Mouse (Mus musculus): ENCODE results near the gene Nanog. TPM values are rescaled to one million over a fixed set of nuclear protein-coding genes. Genes with fewer than 3 reads are reported as not detected.

Nanog gene
- total and polyA plus RNA-seq, 3 experiments, result 0.27 TPM; not detected in 2

DNA sequence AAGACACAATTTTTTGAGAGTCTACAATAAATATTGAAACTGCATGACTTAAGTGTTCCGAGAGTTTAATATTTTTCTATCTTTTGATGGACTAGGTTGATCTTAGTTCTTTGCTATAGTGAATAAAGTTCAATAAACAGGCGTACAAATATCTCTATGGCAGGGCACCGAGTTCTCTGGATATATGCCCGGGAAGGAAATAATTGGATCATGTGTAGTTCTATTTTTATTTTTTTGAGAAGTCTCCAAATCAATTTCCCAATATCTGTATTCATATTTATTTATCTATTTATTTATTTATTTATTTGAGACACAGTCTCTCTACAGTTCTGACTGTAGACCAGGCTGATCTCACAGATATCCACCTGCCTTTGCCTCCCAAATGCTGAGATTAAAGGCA, 36.4 kb upstream of the Nanog start:
- ATAC-seq (ENCODE audit: extremely low read depth, insufficient number of reproducible peaks, low FRiP score, poor library complexity, severe bottlenecking) (no peak), DNase-seq (ENCODE audit: low spot score) (no peak)
- no peaks in the 10 kb centered on the region for H3K9me3 ChIP-seq (replicated peaks)
- H3K36me3 ChIP-seq (replicated peaks), result no peaks in the 10 kb centered on the region
- TF ChIP-seq TAL1 (conservative IDR thresholded peaks at IDR 0.05; ENCODE audit: low read depth, low read length) (no peak), GATA2 (IDR thresholded peaks at IDR 0.05; ENCODE audit: borderline replicate concordance, low read depth, low read length) (no peak), CTCF (IDR thresholded peaks at IDR 0.05; ENCODE audit: low read depth, low read length) (no peak), GATA1 (IDR thresholded peaks at IDR 0.05; ENCODE audit: borderline replicate concordance, low read length) (no peak), POLR2AphosphoS5 (IDR thresholded peaks at IDR 0.05; ENCODE audit: insufficient replicate concordance, low read depth, low read length) (no peak)
- no peaks in the 10 kb centered on the region for H3K27me3 ChIP-seq (ENCODE audit: insufficient read depth, low read length)
- H3K4me1 ChIP-seq (ENCODE audit: insufficient read depth, low read depth, low read length), result no peaks in the 10 kb centered on the region
- H3K4me3 ChIP-seq (ENCODE audit: low read depth, low read length), result no peak overlapping the region

GRCm38 (mm10) chr6:122672746-122673145, 34.5 kb upstream of the Nanog start:
- ATAC-seq (ENCODE audit: extremely low read depth, insufficient number of reproducible peaks, low FRiP score, poor library complexity, severe bottlenecking), result no peak
- H3K4me1 ChIP-seq (ENCODE audit: insufficient read depth, low read depth, low read length), result no peaks in the 10 kb centered on the region
- H3K36me3 ChIP-seq (replicated peaks), result no peaks in the 10 kb centered on the region
- no peak for TF ChIP-seq TAL1 (conservative IDR thresholded peaks at IDR 0.05; ENCODE audit: low read depth, low read length)
- no peak for TF ChIP-seq GATA1 (IDR thresholded peaks at IDR 0.05; ENCODE audit: borderline replicate concordance, low read length)
- TF ChIP-seq POLR2AphosphoS5 (IDR thresholded peaks at IDR 0.05; ENCODE audit: insufficient replicate concordance, low read depth, low read length), result no peak
- no peak for TF ChIP-seq GATA2 (IDR thresholded peaks at IDR 0.05; ENCODE audit: borderline replicate concordance, low read depth, low read length)
- no peak for TF ChIP-seq CTCF (IDR thresholded peaks at IDR 0.05; ENCODE audit: low read depth, low read length)
- DNase-seq (ENCODE audit: low spot score), result no peak
- no peaks in the 10 kb centered on the region for H3K27me3 ChIP-seq (ENCODE audit: insufficient read depth, low read length)
- no peaks in the 10 kb centered on the region for H3K9me3 ChIP-seq (replicated peaks)
- H3K4me3 ChIP-seq (ENCODE audit: low read depth, low read length), result no peak overlapping the region

- Histone ChIP-seq H3K4me1 (ENCODE audit: insufficient read depth, low read depth, low read length) (no peaks in the 10 kb centered on the region), H3K9me3 (replicated peaks) (no peaks in the 10 kb centered on the region), H3K4me3 (ENCODE audit: low read depth, low read length) (no peak overlapping the region), H3K36me3 (replicated peaks) (no peaks in the 10 kb centered on the region), H3K27me3 (ENCODE audit: insufficient read depth, low read length) (0 out of 2 replicates have a peak, but pooled peaks cover 2% of the 10 kb centered on the region)
- no peak for TF ChIP-seq CTCF (IDR thresholded peaks at IDR 0.05; ENCODE audit: low read depth, low read length)
- TF ChIP-seq GATA1 (IDR thresholded peaks at IDR 0.05; ENCODE audit: borderline replicate concordance, low read length), result no peak
- no peak for TF ChIP-seq TAL1 (conservative IDR thresholded peaks at IDR 0.05; ENCODE audit: low read depth, low read length)
- TF ChIP-seq POLR2AphosphoS5 (IDR thresholded peaks at IDR 0.05; ENCODE audit: insufficient replicate concordance, low read depth, low read length), result no peak
- no peak for TF ChIP-seq GATA2 (IDR thresholded peaks at IDR 0.05; ENCODE audit: borderline replicate concordance, low read depth, low read length)
- DNase-seq (ENCODE audit: low spot score), result no peak
- no peak for ATAC-seq (ENCODE audit: extremely low read depth, insufficient number of reproducible peaks, low FRiP score, poor library complexity, severe bottlenecking)
Observed at GRCm38 (mm10) chr6:122682646-122683045, 24.6 kb upstream of the Nanog start.

DNA sequence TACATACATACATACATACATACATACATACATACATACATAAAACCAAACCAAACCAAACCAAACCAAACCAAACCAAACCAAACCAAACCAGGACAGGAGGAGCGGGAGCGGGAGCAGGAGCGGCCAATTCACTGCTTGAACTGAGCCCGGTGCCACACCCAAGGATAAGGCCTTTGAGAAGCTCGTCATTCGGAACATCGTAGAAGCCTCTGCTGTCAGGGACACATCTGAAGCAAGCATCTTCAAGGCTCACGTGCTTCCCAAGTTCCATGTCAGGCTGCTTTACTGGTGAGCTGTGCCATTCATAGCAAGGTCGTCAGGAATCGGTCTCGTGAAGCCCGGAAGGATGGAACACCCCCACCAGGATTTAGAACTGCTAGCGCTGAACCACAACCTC, 20.6 kb upstream of the Nanog start:
- Histone ChIP-seq H3K27me3 (ENCODE audit: insufficient read depth, low read length) (0 out of 2 replicates have a peak, but pooled peaks cover 2% of the 10 kb centered on the region), H3K4me1 (ENCODE audit: insufficient read depth, low read depth, low read length) (no peaks in the 10 kb centered on the region), H3K4me3 (ENCODE audit: low read depth, low read length) (no peak overlapping the region), H3K36me3 (replicated peaks) (no peaks in the 10 kb centered on the region), H3K9me3 (replicated peaks) (no peaks in the 10 kb centered on the region)
- DNase-seq (ENCODE audit: low spot score) (no peak), ATAC-seq (ENCODE audit: extremely low read depth, insufficient number of reproducible peaks, low FRiP score, poor library complexity, severe bottlenecking) (no peak)
- no peak for TF ChIP-seq GATA1 (IDR thresholded peaks at IDR 0.05; ENCODE audit: borderline replicate concordance, low read length)
- TF ChIP-seq CTCF (IDR thresholded peaks at IDR 0.05; ENCODE audit: low read depth, low read length), result no peak
- no peak for TF ChIP-seq TAL1 (conservative IDR thresholded peaks at IDR 0.05; ENCODE audit: low read depth, low read length)
- TF ChIP-seq POLR2AphosphoS5 (IDR thresholded peaks at IDR 0.05; ENCODE audit: insufficient replicate concordance, low read depth, low read length), result no peak
- no peak for TF ChIP-seq GATA2 (IDR thresholded peaks at IDR 0.05; ENCODE audit: borderline replicate concordance, low read depth, low read length)

GRCm38 (mm10) chr6:122689411-122690055, 17.8 kb upstream of the Nanog start:
- H3K4me1 ChIP-seq (ENCODE audit: insufficient read depth, low read depth, low read length), result no peaks in the 10 kb centered on the region
- no peak overlapping the region for H3K4me3 ChIP-seq (ENCODE audit: low read depth, low read length)
- H3K9me3 ChIP-seq (replicated peaks), result no peaks in the 10 kb centered on the region
- TF ChIP-seq CTCF (IDR thresholded peaks at IDR 0.05; ENCODE audit: low read depth, low read length), result no peak
- no peak for TF ChIP-seq POLR2AphosphoS5 (IDR thresholded peaks at IDR 0.05; ENCODE audit: insufficient replicate concordance, low read depth, low read length)
- no peak for TF ChIP-seq GATA1 (IDR thresholded peaks at IDR 0.05; ENCODE audit: borderline replicate concordance, low read length)
- no peak for TF ChIP-seq TAL1 (conservative IDR thresholded peaks at IDR 0.05; ENCODE audit: low read depth, low read length)
- no peak for TF ChIP-seq GATA2 (IDR thresholded peaks at IDR 0.05; ENCODE audit: borderline replicate concordance, low read depth, low read length)
- H3K36me3 ChIP-seq (replicated peaks), result no peaks in the 10 kb centered on the region
- H3K27me3 ChIP-seq (ENCODE audit: insufficient read depth, low read length), result no peaks in the 10 kb centered on the region
- ATAC-seq (ENCODE audit: extremely low read depth, insufficient number of reproducible peaks, low FRiP score, poor library complexity, severe bottlenecking) (no peak), DNase-seq (ENCODE audit: low spot score) (no peak)

GRCm38 (mm10) chr6:122690082-122690481, 17.2 kb upstream of the Nanog start:
- ATAC-seq (ENCODE audit: extremely low read depth, insufficient number of reproducible peaks, low FRiP score, poor library complexity, severe bottlenecking), result no peak
- no peak for DNase-seq (ENCODE audit: low spot score)
- H3K36me3 ChIP-seq (replicated peaks), result no peaks in the 10 kb centered on the region
- H3K9me3 ChIP-seq (replicated peaks), result no peaks in the 10 kb centered on the region
- H3K4me1 ChIP-seq (ENCODE audit: insufficient read depth, low read depth, low read length), result no peaks in the 10 kb centered on the region
- TF ChIP-seq TAL1 (conservative IDR thresholded peaks at IDR 0.05; ENCODE audit: low read depth, low read length) (no peak), CTCF (IDR thresholded peaks at IDR 0.05; ENCODE audit: low read depth, low read length) (no peak), GATA2 (IDR thresholded peaks at IDR 0.05; ENCODE audit: borderline replicate concordance, low read depth, low read length) (no peak), GATA1 (IDR thresholded peaks at IDR 0.05; ENCODE audit: borderline replicate concordance, low read length) (no peak), POLR2AphosphoS5 (IDR thresholded peaks at IDR 0.05; ENCODE audit: insufficient replicate concordance, low read depth, low read length) (no peak)
- no peak overlapping the region for H3K4me3 ChIP-seq (ENCODE audit: low read depth, low read length)
- H3K27me3 ChIP-seq (ENCODE audit: insufficient read depth, low read length), result no peaks in the 10 kb centered on the region

Measured in G1E (cell line).